Mouse (Mus musculus): ENCODE results near the gene Apol6.

DNA sequence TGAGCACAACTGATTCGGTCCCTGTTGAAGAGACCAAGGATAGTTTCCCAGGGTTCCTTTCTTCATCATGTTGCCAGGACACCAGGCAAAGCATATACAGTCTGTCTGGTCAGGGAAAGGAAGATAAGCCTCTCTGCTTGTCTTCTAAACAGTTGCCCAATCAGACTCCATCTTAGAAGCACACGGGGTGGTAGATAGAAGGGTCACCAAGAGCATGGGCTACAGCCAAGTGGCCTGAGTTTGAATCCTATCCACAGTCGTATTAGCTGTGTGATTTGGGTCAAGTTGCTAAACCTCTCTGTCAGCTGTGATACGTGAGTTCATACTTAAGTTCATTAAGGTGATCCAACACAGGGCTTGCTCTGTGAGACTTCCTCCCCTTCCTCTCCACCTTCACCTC lies 24.4 kb upstream of the Apol6 start:
- no peak for TF ChIP-seq CTCF (IDR thresholded peaks at IDR 0.05; ENCODE audit: borderline replicate concordance, extremely low read depth, insufficient read depth, insufficient read length)
- TF ChIP-seq POLR2A (IDR thresholded peaks at IDR 0.05; ENCODE audit: borderline replicate concordance, extremely low read depth, insufficient read depth, insufficient read length, poor library complexity, severe bottlenecking): no peak
